Mouse (Mus musculus) midbrain, embryonic 16.5 days (tissue): ENCODE data around the gene Zfp385a. TPM values are rescaled to one million over a fixed set of nuclear protein-coding genes. Genes with fewer than 3 reads are reported as not detected.

Source experiments
- ATAC-seq: fragments of 200-750 bp; cut with Nextera tagmentation; 2 replicates; pipeline ENCODE4 v1.8.0; 2017; ENCODE audit warnings: moderate TSS enrichment
- H3K27ac ChIP-seq: fragments of 300-500 bp; sonication (generic); 2 replicates; pipeline ENCODE4 v1.5.1; 2014; ENCODE audit warnings: mild to moderate bottlenecking, low read length, mixed read lengths
- H3K27me3 ChIP-seq: fragments of 300-500 bp; sonication (generic); 2 replicates; pipeline ENCODE4 v1.6.1; 2014; ENCODE audit warnings: low read depth, low read length, mixed read lengths; ENCODE audit not compliant: control insufficient read depth, insufficient read depth
- H3K36me3 ChIP-seq: fragments of 300-500 bp; sonication (generic); 2 replicates; pipeline ENCODE4 v1.6.1; 2014; ENCODE audit warnings: mild to moderate bottlenecking, low read length, moderate library complexity, mixed read lengths; ENCODE audit not compliant: control insufficient read depth, insufficient read depth
- H3K4me1 ChIP-seq: fragments of 300-500 bp; sonication (generic); 2 replicates; pipeline ENCODE4 v1.6.1; 2014; ENCODE audit warnings: mild to moderate bottlenecking, low read length, mixed read lengths; ENCODE audit not compliant: control insufficient read depth, insufficient read depth
- H3K4me2 ChIP-seq: fragments of 300-500 bp; sonication (generic); 2 replicates; pipeline ENCODE4 v1.6.1; 2014; ENCODE audit warnings: mild to moderate bottlenecking, low read length, mixed read lengths
- H3K4me3 ChIP-seq: fragments of 300-500 bp; sonication (generic); 2 replicates; pipeline ENCODE4 v1.5.1; 2014; ENCODE audit warnings: low read depth, mild to moderate bottlenecking, low read length, moderate library complexity, mixed read lengths
- H3K9ac ChIP-seq: fragments of 300-500 bp; sonication (generic); 2 replicates; pipeline ENCODE4 v1.6.1; 2014; ENCODE audit warnings: low read depth, low read length, mixed read lengths
- H3K9me3 ChIP-seq: fragments of 300-500 bp; sonication (generic); replicated peaks from 2 replicates; pipeline ENCODE4 v1.6.1; 2014; ENCODE audit warnings: mild to moderate bottlenecking, low read length, mixed read lengths; ENCODE audit not compliant: control insufficient read depth, poor library complexity, severe bottlenecking
- WGBS: fragments of 180-500 bp; shearing (Covaris S2); extraction: QIAGEN DNeasy Blood & Tissue Kit; methylation state at CpG from one replicate; pipeline ENCODE4 v1.1.7; 2014; 5-methylcytosine and 5-hydroxymethylcytosine counted together
- polyA plus RNA-seq: library from polyadenylated mRNA; unstranded; fragments of >200 nt; fragmentation: Nextera tagmentation; extraction: Ambion mirVana; gene quantifications from 2 replicates; pipeline ENCODE4 v1.2.1, GENCODE M21; 2015

The Zfp385a gene
- polyA plus RNA-seq, 1 experiment from 2014 or later = 22.7 TPM

DNA sequence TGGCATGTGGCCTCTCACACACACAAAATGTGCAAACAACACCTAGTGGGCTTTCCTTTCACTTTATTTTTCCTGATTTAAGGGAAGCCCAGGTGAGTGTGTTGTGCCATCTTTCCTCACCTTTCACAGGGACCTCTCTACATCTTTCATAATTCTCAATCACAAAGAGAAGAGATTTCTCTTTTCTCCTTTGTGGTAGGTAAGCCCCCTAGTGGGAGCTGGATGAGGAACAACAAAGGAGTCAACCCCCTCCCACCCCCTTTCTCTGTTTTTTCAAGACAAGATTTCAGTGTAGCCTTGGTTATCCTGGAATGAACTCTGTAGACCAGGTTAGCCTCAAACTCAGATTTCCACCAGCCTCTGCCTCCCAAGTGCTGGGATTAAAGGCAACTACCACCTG lies 3.7 kb upstream of the Zfp385a start:
- H3K27ac ChIP-seq = no peak overlapping the region
- H3K9ac ChIP-seq = no peak overlapping the region
- H3K4me3 ChIP-seq = no peak overlapping the region
- H3K9me3 ChIP-seq = no peaks in the 10 kb centered on the region
- H3K4me1 ChIP-seq = peaks cover 19% of the 10 kb centered on the region
- H3K27me3 ChIP-seq = no peaks in the 10 kb centered on the region
- no peaks in the 10 kb centered on the region for H3K36me3 ChIP-seq
- no peak for ATAC-seq
- H3K4me2 ChIP-seq = no peak overlapping the region

DNA sequence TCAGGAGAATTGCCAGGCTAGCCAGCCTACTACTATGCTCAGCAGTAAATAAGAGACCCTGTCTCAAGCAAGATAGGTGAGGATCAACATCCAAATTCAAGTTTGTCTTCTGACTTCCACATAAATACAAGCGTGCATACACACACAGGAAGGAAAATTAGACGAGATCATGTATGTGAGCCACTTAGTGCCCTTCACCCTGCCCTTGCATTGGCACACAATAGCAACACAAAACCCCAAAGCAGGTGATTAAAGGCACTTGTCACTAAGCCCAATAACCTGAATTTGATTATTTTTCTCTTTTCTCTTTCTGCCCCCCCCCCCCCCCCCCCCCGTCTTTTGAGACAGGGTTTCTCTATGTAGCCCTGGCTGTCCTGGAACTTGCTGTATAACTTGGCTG lies 3.1 kb upstream of the Zfp385a start:
- Histone ChIP-seq H3K4me3 (no peak overlapping the region), H3K4me1 (peaks cover 19% of the 10 kb centered on the region), H3K27ac (no peak overlapping the region), H3K4me2 (no peak overlapping the region), H3K9me3 (no peaks in the 10 kb centered on the region), H3K9ac (no peak overlapping the region), H3K36me3 (no peaks in the 10 kb centered on the region), H3K27me3 (no peaks in the 10 kb centered on the region)
- ATAC-seq = no peak
- WGBS = 74% methylated on average over 2 of the region's 3 CpGs

DNA sequence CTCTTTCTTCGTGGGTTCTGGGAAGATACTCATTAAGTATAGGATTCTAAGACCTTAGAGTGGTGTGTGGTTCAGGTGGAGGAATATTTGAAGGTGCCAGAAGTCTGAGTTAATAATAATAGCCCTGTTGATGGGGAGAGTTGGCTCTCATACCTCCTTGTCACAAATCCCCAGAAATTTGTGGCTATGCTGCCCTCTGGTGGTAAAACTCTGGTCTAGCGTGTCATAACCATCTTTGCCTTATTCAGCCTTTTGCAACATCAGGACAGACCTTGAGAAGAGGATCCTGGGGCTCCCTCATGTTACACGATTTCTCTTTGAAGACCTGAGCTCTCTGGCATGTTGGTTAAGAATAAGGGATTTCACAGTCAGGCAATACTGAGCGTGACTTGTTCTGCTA lies 2.5 kb upstream of the Zfp385a start:
- Histone ChIP-seq H3K27ac (no peak overlapping the region), H3K4me1 (peaks cover 19% of the 10 kb centered on the region), H3K9ac (no peak overlapping the region), H3K4me2 (no peak overlapping the region), H3K36me3 (no peaks in the 10 kb centered on the region), H3K27me3 (no peaks in the 10 kb centered on the region), H3K4me3 (no peak overlapping the region), H3K9me3 (no peaks in the 10 kb centered on the region)
- ATAC-seq = no peak
- 16% methylated on average over 4 of the region's 4 CpGs for WGBS

DNA sequence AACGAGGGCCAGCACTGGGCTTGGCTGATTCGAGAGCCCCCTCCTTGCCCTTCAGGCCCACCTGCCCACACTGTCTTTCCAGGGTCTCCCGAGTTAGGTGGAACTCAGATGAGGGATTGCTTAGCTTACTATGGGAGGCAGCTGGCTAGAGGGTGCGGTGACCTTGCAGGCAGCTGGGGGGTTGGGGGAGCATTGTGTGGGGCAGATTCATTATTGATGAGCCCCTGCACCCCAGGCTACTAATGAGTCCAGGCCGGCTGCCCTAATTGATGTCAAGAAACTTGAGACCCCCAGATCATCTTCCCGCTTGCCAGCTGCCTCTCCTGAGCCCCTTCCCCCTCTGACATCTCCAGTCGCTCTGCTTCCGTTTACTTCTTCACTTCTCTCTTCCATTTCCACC lies 1.7 kb upstream of the Zfp385a start:
- Histone ChIP-seq H3K9ac (peak overlapping the region; percentile 28; the same call in 1 of the 2 replicates), H3K4me2 (peak overlapping the region; percentile 78; the same call in 1 of the 2 replicates), H3K4me3 (no peak overlapping the region), H3K4me1 (peaks cover 19% of the 10 kb centered on the region), H3K9me3 (no peaks in the 10 kb centered on the region), H3K27ac (no peak overlapping the region), H3K27me3 (no peaks in the 10 kb centered on the region), H3K36me3 (no peaks in the 10 kb centered on the region)
- WGBS = 51% methylated on average over 8 of the region's 8 CpGs
- no peak for ATAC-seq

DNA sequence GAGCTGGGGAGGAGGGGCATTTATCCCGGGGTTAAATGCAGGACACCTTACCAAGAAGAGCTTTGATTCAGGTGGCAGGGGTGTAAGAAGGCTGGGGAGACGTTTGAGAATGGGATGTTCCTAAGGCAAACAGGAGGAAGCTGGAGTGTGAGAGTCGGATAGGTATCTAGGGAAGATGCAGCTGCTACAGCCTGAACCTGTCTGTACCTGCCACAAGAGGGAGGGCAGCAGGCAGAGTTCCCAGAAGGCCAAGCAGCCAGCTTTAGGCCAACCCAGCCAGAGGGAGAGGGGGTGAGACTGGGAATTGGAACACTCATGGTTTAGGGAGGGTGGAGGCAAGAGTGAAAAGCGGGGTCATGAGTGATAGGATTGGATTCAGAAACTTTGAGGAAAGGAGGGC lies 893 bp upstream of the Zfp385a start:
- H3K4me2 ChIP-seq = peak overlapping the region; percentile 78
- H3K4me1 ChIP-seq = peaks cover 19% of the 10 kb centered on the region
- H3K4me3 ChIP-seq = peak overlapping the region; percentile 65
- H3K36me3 ChIP-seq = no peaks in the 10 kb centered on the region
- peak; percentile 2; the same call in 1 of the 2 replicates for ATAC-seq
- 22% methylated on average over 4 of the region's 4 CpGs for WGBS
- H3K9ac ChIP-seq = peak overlapping the region; percentile 81; the same call in 1 of the 2 replicates
- no peaks in the 10 kb centered on the region for H3K9me3 ChIP-seq
- no peaks in the 10 kb centered on the region for H3K27me3 ChIP-seq
- no peak overlapping the region for H3K27ac ChIP-seq

DNA sequence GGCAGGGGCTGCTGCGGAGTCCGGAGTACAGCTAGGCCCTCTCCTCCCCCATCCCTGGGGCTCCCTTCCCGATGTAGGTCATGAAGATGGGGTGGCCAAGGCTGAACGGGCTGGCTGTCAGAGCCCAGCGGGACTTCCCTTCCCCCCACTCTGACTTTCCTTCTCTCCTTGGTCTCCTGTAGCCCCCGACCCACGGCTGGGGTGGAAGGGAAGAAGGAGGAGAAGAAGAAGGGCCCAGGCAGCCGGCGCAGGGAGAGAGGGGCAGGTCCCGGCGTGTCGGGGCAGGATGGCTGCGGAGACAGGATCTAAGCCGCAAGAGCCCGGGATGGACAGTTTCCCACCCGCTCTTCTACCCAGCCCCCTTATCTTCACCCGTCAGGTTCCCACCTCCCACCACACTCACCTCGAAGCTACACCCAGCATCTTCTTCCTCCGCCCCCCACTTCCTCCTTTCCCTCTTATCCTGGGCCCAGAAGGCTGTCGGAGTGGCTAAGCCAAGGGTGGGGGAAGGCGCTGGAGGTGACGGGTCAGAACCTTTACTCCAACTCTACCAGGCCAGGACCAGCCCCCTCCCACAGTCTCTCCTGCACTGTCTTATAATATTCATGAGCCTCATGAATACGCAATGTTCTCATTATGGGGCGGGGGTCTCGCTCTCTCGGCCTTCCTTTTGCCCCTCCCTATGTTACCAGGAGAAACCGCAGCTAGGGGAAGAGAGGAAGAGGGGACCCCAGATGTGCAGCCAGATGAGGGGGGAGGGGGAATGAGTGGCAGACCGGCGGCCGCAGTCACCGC lies 530 bp downstream of the Zfp385a start:
- H3K36me3 ChIP-seq = no peaks in the 10 kb centered on the region
- H3K4me2 ChIP-seq = peak overlapping the region; percentile 78
- H3K27ac ChIP-seq = peak overlapping the region; percentile 39; the same call in 1 of the 2 replicates
- peak overlapping the region; percentile 65 for H3K4me3 ChIP-seq
- H3K9me3 ChIP-seq = no peaks in the 10 kb centered on the region
- peak overlapping the region; percentile 81 for H3K9ac ChIP-seq
- peak; percentile 46 for ATAC-seq
- no peaks in the 10 kb centered on the region for H3K27me3 ChIP-seq
- peaks cover 28% of the 10 kb centered on the region for H3K4me1 ChIP-seq
- 6% methylated on average over 28 of the region's 31 CpGs for WGBS

DNA sequence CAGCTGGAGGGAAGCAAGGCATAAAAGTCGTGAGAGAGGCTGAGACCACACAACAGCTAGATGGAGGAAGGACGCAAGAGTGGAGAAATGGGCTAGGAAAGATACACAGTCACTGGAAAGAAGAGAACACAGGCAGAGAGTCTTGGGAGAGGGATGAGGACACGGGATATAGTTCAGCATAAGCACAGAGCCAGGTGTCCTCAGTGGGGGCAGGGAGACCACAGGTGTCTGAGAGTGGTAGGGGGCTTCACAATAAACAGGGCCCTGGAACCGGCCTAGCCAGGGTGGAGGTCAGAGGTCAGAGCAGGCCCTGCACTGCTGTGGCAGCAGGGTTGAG lies 1.1 kb downstream of the Zfp385a start:
- WGBS = 40% methylated on average over 4 of the region's 4 CpGs
- Histone ChIP-seq H3K9me3 (no peaks in the 10 kb centered on the region), H3K9ac (peak overlapping the region; percentile 81), H3K27me3 (no peaks in the 10 kb centered on the region), H3K4me3 (peak overlapping the region; percentile 65), H3K4me1 (peaks cover 34% of the 10 kb centered on the region), H3K4me2 (peak overlapping the region; percentile 78), H3K36me3 (no peaks in the 10 kb centered on the region), H3K27ac (no peak overlapping the region)
- ATAC-seq = no peak

DNA sequence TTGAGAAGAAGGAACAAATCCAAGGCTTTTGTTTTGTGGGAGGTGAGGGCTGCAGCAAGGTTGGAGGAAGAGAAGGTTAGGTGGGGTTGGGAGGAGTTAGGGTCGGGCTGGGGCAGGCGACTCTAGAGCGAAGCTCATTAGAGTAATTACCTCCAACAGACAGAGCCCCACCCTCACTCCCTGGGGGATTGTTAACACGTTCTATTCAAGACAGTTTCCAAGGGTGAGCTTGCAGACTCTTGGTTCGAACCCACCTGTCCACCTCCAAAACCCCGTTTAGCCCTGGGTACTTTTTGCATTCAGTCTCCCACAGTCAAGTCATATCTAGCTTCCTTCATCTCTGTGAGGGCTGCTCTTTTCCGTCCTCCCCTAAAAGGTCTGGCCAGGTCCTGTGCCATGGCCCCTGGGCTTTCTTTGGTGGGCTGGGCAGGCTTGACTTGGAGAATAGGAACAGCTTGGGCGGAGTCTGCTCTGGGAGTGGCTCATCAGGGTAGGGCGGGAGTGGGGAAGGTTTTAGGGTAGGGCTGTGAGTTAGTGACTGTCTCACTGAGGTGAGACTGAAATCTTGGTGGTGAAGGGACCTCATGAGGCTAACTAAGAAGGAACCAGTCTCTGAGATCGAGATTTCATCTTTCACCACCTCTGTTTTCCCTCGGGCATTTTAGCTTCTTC lies 2.8 kb downstream of the Zfp385a start:
- Histone ChIP-seq H3K4me1 (peaks cover 39% of the 10 kb centered on the region), H3K4me3 (no peak overlapping the region), H3K27me3 (no peaks in the 10 kb centered on the region), H3K9me3 (no peaks in the 10 kb centered on the region), H3K4me2 (no peak overlapping the region), H3K36me3 (no peaks in the 10 kb centered on the region), H3K27ac (no peak overlapping the region), H3K9ac (no peak overlapping the region)
- WGBS = 28% methylated on average over 11 of the region's 11 CpGs
- ATAC-seq = no peak
